Mouse (Mus musculus) left cerebral cortex, adult 8-10 months (tissue): Measurements from ENCODE around the gene Sync. TPM values are rescaled to one million over a fixed set of nuclear protein-coding genes. Genes with fewer than 3 reads are reported as not detected.

Experiments used
- DNase-seq, 2 experiments: peaks; one replicate each; pipeline ENCODE4 v3.0.0; 2022; ENCODE audit warnings: low spot score in 2 of 2
- total RNA-seq, 4 experiments: library from RNA; stranded (reverse); gene quantifications; 2 replicates each; pipeline ENCODE4 v1.2.4; 2022

Gene Sync
- total RNA-seq, 4 experiments from 2014 or later, result 1.6 to 2.7 (median 2.3) TPM

DNA sequence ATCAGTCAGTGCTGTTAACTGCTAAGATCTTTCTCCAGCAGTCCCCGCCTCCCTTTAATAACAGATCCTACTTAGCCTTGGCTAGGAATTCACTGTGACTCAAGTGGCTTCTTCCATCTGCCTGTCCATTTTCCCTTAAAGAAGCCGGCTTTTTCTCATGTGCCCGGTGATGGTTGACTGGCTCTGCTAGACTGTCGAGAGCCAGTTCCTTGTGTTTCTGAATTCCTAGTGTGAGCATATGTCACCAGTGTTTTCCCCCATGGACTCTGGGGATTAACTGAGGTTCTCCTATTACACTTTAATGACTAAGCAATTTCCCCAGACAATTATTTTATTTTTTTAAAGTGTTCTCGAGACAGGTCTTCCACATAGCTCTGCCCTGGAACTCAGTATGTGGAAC is 16.0 kb downstream of the Sync start:
- DNase-seq, result no peak

DNA sequence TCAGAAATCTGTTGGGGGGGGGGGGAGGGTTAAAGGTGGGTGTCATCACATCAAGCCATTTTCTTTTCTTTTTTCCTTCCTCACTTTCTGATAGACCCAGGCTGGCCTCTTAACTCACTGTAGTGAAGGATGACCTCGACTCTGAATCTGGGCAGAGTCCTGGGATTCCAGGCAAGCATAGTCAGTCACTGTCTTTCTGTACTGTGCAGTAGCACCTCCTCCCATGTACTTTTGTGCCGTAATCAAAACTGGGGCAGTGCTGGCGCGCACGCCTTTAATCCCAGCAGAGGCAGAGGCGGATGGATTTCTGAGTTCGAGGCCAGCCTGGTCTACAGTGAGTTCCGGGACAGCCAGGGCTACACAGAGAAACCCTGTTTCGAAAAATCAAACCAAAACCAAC is 16.4 kb downstream of the Sync start:
- DNase-seq, result no peak

DNA sequence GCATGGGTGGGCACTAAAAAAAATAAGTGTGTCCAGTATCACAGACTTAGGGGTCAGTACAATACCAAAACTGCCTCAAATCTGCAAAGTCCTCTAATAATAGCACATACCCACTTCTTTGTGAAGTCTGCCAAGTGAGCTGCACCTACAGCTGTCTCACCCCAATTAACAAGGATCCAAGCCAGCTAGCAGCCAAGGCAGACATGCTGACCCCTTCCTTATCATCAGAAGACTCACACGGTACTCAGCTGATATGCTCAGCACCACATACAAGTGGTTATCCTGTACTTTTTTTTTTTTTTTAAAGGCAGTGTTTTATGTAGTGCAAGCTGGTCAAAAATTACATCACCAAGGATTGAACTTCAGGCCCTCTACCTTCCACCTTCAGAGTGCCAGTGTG is 16.9 kb downstream of the Sync start:
- no peak for DNase-seq

DNA sequence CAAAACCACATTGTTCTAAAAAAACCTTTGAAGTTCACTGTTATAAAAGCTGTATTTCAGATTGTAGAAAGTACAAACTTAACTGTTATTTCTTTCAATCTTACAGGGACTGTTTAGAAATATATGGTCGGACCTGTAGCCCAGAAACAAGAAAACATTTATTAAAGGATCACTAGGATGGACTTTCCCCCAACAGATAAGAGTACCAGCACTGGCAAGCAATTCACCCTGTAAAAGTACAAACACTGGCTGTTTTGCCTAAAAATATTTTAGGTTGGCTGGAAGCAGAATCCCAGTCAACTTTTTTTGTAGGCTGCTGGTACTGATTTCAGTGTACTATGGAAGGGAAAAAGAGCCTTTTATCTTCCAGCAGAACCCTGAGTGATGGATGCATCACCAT is 20.5 kb downstream of the Sync start:
- DNase-seq, result no peak

DNA sequence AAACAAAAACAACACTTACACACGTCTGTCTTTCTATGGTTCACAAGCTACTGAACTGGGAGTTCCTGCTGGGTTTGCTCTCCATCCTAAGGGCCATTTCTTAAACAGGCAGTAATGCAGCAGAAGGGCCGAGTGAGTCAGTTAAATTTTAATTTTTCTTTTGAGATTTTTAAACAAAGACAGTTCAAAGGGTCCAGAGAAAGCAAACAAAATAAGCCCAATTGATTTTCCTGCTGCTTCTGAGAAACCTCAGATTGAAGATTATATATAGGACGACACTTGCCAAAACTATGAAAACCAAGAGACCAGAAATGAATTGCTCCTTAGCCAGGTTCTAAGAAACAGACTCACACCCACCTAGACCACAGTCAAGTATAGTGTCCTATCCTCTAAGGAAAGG is 26.5 kb downstream of the Sync start:
- DNase-seq, result no peak

DNA sequence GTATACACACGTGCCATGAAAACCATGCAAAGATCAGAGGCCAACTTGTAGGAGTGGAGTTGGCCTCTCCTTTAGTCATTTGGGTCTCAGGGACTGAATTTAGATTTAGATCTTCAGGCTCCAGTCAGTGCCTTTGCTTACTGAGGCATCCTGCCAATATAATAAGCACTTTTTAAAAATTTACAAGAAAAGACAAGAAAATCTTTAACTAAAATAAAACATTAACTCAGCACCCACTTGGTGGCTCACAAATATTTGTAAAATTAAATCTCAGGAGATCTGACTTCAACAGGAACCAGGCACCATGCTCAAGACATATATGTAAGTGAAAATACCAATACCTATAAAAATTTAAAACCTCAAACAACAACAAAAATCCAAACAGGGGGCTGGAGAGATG is 33.5 kb downstream of the Sync start:
- no peak for DNase-seq

DNA sequence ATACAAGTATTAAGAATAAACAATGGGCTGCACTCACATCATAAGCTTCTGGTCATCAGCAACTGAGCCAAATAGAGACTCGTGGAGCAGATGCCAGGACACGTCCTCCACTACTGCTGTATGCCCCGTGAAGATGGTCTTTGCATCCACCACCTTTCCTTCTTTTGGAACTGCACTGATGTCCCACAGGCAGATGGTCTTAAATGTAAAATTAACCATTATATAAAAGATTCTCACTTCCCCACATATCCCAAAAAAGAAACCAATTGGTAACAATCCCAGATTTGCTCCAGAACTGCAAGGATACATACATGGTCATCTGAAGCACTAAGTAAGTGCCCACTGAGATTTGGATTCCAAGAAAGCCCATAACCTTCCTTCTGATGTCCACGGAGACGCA is 34.6 kb downstream of the Sync start:
- DNase-seq, result no peak

DNA sequence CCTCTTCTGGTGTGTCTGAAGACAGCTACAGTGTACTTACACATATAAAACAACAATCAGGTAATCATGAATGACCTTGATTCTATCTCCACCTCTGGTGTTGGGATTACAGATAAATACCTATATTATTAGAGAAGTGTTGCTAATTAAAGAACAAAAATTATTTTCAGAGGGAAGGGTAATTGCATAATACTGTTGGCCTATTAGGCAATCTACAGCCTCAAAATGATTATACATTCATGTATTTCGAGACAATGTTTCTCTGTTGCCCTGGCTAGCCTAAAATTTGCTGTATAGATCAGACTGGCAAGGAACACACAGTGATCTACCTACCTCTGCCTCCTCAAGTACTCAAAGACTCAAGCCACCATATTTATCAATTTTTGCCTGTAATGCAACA is 36.1 kb downstream of the Sync start:
- DNase-seq, result no peak

DNA sequence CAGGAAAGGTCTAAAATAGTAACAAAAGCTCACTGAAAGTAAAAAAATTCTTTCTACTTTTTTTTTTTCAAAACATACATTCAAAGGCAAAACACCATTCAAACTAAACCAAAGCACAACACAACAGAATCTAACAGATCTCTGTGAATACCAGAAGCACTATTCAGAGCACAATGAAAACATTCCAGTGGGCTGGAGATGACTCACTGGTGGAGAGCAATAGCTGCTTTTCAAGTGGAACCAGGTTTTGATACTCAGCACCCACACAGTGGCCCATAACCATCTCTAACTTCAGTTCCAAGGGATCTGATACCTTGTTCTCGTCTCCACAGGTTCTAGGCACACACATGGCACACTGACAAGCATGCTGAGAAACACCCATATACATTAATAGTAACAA is 37.3 kb downstream of the Sync start:
- peak in 1 of 2 experiments; percentile 14 for DNase-seq

DNA sequence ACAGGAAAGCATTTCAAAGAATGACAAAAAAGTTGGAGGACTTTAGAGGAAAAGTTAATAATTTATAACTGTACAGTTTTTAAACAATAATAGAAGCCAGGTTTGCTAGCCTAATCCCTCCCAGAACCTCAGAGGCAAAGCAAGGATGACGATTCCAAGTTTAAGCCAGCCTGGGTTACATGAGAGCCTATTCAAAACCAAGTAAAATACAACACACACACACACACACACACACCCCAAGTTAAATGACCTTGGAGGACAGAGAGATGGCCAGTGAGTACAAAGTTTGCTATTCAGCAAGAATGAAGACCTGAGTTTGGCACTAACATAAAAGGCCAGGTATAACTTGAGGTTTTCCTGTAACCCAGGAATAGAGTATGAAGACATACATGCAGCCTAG is 38.8 kb downstream of the Sync start:
- no peak for DNase-seq

DNA sequence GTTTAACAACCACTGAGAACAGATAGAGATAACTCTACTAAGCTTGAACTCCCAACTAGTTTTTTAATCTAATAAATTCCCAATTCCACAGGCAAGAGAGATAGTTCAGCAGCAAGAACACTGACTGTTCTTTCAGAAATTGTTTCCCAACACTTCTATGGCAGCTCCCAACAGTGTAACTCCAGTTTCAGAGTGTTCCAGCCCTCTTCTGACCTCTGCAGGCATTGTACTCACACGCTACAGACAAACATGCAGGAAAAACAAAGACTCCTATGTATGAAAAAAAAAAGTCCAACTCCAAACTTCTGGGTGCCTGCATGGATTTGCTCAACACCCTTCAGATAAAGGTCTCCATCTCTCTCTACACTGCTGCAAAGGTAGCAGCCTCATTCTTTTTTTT is 45.4 kb downstream of the Sync start:
- DNase-seq, result no peak

DNA sequence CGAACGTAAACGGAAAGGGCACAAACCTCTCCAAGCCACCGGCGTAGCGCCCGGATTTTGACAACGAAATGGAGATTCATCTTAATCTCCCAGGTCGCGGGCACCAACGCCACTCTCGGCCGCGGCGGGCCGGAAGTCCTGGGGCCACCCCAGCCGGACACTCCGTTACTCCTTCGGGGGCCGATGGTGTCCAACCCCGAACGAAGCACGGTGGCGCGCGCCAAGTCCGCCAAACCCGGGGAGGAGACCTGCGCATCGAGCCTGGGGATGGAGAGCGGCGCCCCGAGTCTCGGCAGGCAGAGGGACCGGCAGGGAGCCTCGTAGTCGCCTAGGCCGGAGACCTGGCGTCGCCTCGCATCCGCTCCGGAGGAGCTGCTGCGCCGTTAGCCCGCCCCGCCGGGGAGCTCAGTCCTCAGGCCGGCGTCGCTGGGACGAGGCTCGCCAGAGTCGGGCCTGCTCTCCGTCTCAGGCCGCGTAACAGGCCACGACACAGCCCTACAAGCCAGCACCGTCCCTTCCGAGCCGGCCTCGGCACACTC is 47.3 kb downstream of the Sync start:
- DNase-seq, result no peak

DNA sequence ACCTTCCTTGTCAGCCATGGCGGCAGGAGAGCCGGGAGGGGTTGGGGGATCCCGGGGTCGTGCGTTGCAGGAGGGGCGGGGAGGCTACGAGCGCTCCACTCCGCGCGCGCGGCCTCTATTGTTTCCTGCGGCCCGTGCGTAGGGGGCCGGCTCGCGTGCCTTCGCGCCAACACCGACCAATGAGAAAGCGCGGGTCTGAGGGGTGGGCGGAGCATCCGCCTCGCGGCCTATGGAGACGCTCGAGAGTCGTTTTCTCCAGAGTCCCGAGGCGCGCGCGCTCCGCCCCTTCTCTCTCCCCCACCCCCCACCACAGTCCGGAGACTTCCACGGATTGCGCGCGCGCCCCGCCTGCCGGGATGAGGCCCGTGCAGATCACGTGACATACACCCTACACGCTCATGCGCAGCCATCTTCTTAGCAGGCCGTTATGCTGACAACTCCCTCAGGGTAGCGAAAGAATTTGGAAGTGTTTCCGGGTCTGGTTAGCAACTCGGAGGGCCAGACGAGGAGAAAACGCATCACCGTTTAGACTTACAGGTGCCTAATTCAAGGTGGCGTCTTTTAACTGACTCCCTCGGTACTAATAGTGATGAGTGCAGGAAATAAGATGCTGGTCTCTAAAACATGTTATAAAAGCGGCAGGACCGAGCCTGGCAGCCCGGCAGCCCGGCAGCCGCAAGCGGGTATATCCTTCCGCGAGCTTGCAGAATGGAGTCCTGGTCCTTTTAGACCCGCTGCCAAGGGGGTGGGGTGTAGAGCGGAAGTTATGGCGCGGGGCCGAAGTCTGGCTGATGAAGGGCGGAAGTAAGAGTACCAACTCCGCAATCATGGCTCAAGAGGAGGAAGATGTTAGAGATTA is 48.0 kb downstream of the Sync start, which contains the start of the genes Rbbp4 and Zbtb8os:
Gene Rbbp4, minus strand, starts transcription at position 155 of the 859 bp plus-strand sequence.
Gene Zbtb8os, plus strand, starts transcription at position 480 of the 859 bp plus-strand sequence.
- DNase-seq, result peak; percentile 86 to 98

DNA sequence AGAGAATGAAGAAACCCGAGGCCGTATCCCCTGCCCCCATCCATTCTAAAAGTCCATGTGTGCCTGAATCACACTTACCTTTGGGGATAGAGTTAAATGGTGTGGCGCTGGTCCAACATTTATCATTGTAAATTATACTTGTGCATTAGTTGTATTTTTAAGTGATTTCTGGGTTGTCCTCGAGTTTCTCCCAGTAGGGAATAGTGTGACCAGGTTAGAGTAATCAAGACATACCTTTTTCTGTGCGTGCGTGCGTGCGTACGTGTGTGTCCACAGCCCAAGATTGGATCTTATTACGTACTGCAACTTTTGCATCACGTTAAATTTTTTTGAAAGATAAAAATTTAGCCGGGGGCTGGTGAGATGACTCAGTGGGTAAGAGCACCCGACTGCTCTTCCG is 48.9 kb downstream of the Sync start:
- no peak for DNase-seq

DNA sequence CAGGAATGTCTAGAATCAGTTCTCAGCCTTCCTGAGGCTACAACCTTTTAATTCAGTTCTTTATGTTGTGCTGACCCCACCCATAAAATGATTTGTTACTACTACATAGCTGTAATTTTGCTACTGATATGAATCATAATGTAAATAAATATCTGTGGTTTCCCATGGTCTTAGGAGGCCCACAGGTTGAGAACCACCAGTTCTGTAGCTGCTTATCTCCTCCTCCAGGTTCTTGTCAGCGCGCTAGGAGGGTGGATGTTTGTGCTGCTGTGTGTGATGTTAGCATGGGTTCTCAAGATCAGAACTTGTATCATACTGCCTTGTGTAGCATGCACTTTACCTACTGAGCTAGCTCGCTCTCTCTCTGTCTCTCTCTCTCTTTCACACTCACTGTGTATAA is 52.3 kb downstream of the Sync start:
- no peak for DNase-seq

DNA sequence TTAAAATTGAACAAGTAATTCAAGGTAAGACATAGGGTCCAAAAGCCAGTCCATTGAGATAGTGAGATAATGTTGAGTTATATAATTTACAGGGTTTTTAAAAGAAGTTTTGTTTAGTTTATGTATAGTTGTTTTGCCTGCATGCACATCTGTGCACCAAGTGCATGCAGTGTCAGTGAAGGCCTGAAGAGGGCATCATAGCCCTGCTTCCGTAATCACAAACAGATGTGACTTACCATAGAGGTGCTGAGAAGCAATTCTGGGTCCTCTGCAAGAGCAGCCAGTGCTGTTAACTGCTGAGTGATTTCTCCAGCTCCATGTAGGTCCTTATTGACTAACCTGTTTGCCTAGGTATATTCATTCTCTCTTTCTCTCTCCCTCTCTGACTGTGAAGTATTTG is 54.5 kb downstream of the Sync start:
- no peak for DNase-seq

DNA sequence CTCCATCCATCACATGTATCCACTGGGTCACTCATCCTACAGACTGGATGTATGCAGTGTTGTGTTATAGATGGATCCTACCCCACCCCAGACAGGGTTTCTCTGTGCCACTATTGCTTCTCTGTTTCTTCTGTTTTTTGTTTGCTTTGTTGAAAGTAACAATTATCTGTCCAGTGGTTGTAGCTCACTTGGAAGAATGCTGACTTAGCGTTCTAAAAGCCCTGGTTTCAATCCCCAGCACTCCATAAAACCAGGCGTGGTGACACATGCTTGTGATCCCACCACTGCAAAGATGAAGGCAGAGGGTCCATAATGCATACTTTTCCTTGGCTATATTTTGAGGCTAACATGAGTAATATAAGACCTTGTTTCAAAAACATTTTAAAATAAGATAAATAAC is 55.3 kb downstream of the Sync start:
- no peak for DNase-seq

DNA sequence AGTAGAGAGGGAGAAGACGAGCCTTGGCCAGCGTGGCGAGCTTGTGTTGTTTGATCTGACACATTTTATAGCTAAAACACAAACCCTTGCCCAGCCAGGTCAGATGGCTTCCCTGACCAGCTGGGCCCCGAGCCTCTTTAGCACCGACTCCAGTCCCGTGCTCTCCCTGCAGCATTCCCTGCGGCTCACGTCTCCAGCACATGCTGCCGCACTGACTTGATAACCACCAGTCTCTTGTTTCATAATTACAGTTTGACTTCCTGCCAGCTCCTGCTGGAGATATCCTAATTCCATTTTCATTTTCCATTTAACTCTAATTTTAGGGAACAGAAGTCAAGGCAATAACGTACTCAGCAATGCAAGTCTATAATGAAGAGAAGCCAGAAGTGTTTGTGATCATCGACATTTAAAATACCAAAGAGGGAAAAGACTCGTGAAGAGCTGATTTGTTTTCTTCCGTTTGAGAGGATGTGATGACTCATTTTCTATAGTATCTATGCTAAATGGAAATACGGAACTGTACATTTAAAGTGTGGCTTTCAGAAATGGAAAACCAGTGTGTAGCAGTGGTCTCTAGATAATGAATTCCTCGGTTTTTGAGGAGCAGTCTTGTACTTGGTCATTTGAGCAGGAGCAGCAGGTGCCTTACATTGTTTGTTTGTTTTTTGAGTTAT is 59.2 kb downstream of the Sync start:
- DNase-seq, result peak; percentile 21 to 30

DNA sequence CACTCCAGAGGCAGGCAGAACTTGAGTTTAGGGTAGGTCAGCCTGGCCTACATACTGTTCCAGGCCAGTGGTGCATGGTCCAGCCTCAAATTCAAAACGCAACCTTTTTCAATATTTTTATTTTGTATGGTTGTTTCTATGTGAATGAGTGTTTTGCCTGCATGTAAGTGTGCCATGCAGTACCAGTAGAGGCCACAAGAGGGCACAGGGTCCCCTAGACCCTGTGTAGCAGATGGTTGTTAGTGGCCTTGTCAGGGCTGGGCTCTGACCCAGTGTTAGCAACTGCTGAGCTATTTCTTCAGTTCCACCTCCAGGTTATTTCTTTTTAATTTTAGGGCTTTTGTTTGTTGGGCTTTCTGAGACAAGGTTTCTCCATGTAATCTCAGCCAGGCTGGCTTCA is 63.2 kb downstream of the Sync start:
- DNase-seq, result peak; percentile 23 to 40

DNA sequence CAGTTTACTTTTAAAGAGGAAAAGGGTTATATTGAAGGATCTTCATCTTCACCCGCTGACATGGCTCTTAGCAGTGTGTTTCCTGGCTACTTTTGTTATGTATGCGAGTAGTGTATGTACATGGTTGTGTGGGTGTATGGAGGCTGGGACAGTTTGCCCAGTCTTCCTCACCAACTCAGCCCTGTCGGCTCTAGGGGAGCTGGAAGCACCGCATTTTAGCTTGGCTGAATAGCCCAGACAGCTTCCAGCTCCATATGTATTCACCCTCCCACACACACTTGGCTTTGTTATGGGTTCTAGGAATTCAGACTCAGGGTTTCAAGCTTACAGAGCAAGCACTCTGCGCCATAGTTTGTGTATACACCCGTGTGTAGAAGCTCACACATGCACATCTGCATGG is 63.7 kb downstream of the Sync start:
- DNase-seq, result peak; percentile 10 to 73

DNA sequence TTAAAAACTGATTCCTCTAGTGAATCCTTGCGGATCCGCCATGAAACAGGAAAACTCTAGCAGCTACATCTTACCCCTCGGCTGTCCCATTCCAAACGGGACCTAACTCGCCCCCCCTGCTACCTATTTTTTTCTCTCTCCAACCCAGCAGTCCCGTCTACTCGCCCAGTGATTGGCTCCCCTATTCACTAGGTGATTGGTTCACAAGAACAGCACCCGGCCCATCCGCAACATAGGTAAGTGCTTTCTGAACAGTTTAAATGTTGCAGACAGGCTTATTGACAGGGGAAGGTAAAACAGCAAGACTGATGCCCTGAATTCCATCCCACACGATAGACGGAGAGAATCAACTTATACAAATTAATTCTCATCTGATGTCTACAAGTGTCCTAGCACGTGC is 65.8 kb downstream of the Sync start:
- DNase-seq, result no peak

DNA sequence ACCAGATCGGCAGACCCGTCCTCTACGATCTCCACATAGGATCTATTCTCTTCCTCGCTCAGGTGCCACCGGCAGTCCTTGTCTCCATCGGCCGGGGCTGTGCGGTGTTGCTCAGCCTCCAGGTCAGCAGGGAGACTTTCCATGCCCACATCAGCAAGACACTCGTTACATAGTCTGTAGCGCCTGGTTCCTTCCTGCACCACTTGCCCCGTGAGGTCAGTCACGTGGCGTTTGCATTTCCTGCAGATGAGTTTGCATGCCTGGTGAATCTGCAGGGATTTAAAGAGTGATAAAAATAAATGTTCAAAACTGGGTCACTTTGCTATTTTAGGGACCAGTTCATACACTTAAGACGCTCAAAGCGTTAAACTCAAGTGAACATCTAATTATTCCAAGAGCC is 66.8 kb downstream of the Sync start:
- DNase-seq, result no peak
